In genomic region chr7:132443769-132444168, GRCm38 (mm10) we compare ENCODE assay signal across 12 mouse cellular contexts.
A peak's percentile ranks its signal among the peaks of the same experiment; 100 is the strongest.
DNase-seq lines count a peak whose midpoint lies in the region; ATAC-seq and TF ChIP-seq lines count a peak whose summit lies in the region.
"Had no signal": no experiment of that assay in that cellular context is flagged by ENCODE, and none has a peak within 500 bp of the region (broad histone marks: within the 10 kb centered on the region; RNA-seq: fewer than 3 reads in every experiment).

No protein-coding gene starts in this region.

- no peak overlapping the region for H3K4me2 ChIP-seq in heart, embryonic 11.5 days
- no peak overlapping the region for H3K4me2 ChIP-seq in embryonic facial prominence, embryonic 13.5 days

- no peak overlapping the region for H3K9ac ChIP-seq in heart, embryonic 11.5 days (ENCODE audit: low read depth, low read length)
- H3K9ac ChIP-seq in embryonic facial prominence, embryonic 13.5 days, result no peak overlapping the region

- H3K4me3 ChIP-seq in heart, embryonic 11.5 days (ENCODE audit: low read depth, low read length), result no peak overlapping the region
- no peak overlapping the region for H3K4me3 ChIP-seq in embryonic facial prominence, embryonic 13.5 days
- no peak overlapping the region for H3K4me3 ChIP-seq in olfactory bulb, adult 2 months (ENCODE audit: insufficient read depth, low read depth, low read length)
- H3K4me3 ChIP-seq: hindbrain, embryonic 10.5 days; megakaryocyte, embryonic 14.5 days had no signal

- H3K27ac ChIP-seq in heart, embryonic 11.5 days (ENCODE audit: low read depth, low read length), result 0 out of 2 replicates have a peak overlapping the region, but pooled peaks have one; percentile 22
- peak overlapping the region; percentile 39; the same call in 1 of the 2 replicates for H3K27ac ChIP-seq in embryonic facial prominence, embryonic 13.5 days
- H3K27ac ChIP-seq in olfactory bulb, adult 2 months (ENCODE audit: insufficient read depth, low read depth, low read length), result peak overlapping the region; percentile 20
- H3K27ac ChIP-seq: hindbrain, embryonic 10.5 days had no signal

- no peaks in the 10 kb centered on the region for H3K27me3 ChIP-seq in heart, embryonic 11.5 days (ENCODE audit: control insufficient read depth, insufficient read depth, low read length)
- no peaks in the 10 kb centered on the region for H3K27me3 ChIP-seq in embryonic facial prominence, embryonic 13.5 days

- ATAC-seq in heart, embryonic 11.5 days (replicated peaks; ENCODE audit: insufficient number of reproducible peaks, low FRiP score, low TSS enrichment), result peak; percentile 26; the same call in 1 of the 2 replicates
- no peak for ATAC-seq in embryonic facial prominence, embryonic 13.5 days (ENCODE audit: insufficient number of reproducible peaks, insufficient read depth, low FRiP score, low TSS enrichment, low read depth)

- TF ChIP-seq CTCF in olfactory bulb, adult 2 months (IDR thresholded peaks at IDR 0.05; ENCODE audit: insufficient read depth, low read depth, low read length), result no peak

- 48% methylated on average over 2 of the region's 2 CpGs for WGBS in heart, embryonic 11.5 days (ENCODE audit: insufficient replicate concordance)
- WGBS in embryonic facial prominence, embryonic 13.5 days, result 69% methylated on average over 2 of the region's 2 CpGs
- WGBS in olfactory bulb, adult 2 months, result 59% methylated on average over 2 of the region's 2 CpGs

- H3K36me3 ChIP-seq in heart, embryonic 11.5 days (ENCODE audit: control insufficient read depth, insufficient read depth, low read length), result no peaks in the 10 kb centered on the region
- no peaks in the 10 kb centered on the region for H3K36me3 ChIP-seq in embryonic facial prominence, embryonic 13.5 days
- H3K36me3 ChIP-seq: hindbrain, embryonic 10.5 days had no signal

- intact Hi-C loops in heart, postnatal 10 days (cut with DNase I), result no loop called here

- TF ChIP-seq POLR2A in olfactory bulb, adult 2 months (IDR thresholded peaks at IDR 0.05; ENCODE audit: insufficient read depth, low read depth, low read length), result no peak

- H3K9me3 ChIP-seq in heart, embryonic 11.5 days (replicated peaks; ENCODE audit: control insufficient read depth, low read length), result no peaks in the 10 kb centered on the region
- H3K9me3 ChIP-seq in embryonic facial prominence, embryonic 13.5 days, result no peaks in the 10 kb centered on the region
- H3K9me3 ChIP-seq: hindbrain, embryonic 10.5 days had no signal

- no peak for DNase-seq in heart, adult 11 months
- peak; percentile 12 to 27 for DNase-seq in heart, postnatal 10 days
- DNase-seq in kidney, postnatal 36 days, result no peak
- DNase-seq in kidney, postnatal 25 days, result no peak
- DNase-seq: kidney, adult 18-20 months; lung, adult 18-20 months; right cerebral cortex, postnatal 25 days had no signal

- H3K4me1 ChIP-seq in heart, embryonic 11.5 days (ENCODE audit: control insufficient read depth, insufficient read depth, low read length), result peaks cover 11% of the 10 kb centered on the region
- peaks cover 5% of the 10 kb centered on the region; the same call in 1 of the 2 replicates for H3K4me1 ChIP-seq in embryonic facial prominence, embryonic 13.5 days
- H3K4me1 ChIP-seq in olfactory bulb, adult 2 months (ENCODE audit: control insufficient read depth, insufficient read depth, low read length), result peaks cover 4% of the 10 kb centered on the region
- H3K4me1 ChIP-seq: hindbrain, embryonic 10.5 days; megakaryocyte, embryonic 14.5 days had no signal

Comparison
In these comparisons a context has a peak if more than half of its experiments do, and no peak if none do; other contexts are left out.
1. DNase-seq: peak in heart, postnatal 10 days (2 of 2); none in heart, adult 11 months (single experiment), kidney, postnatal 36 days (0 of 2) and kidney, postnatal 25 days (0 of 2).
2. Peak in every context shown above with its lines, with median percentiles within 50 percentile points of each other: H3K27ac ChIP-seq.